Mouse (Mus musculus) forebrain, embryonic 15.5 days (tissue): ENCODE results near the gene Nhp2. TPM values are rescaled to one million over a fixed set of nuclear protein-coding genes. Genes with fewer than 3 reads are reported as not detected.
"Not testable (repeated sequence)": the region's sequence is repeated elsewhere in the genome, so short reads cannot be mapped to it uniquely, and the experiment has no call there.

ENCODE experiments used
- ATAC-seq: fragments of 200-750 bp; cut with Nextera tagmentation; replicated peaks from 2 replicates; pipeline ENCODE4 v1.8.0; 2017; ENCODE audit warnings: mild to moderate bottlenecking, moderate TSS enrichment, moderate library complexity
- H3K27ac ChIP-seq: fragments of 300-500 bp; sonication (generic); replicated peaks from 2 replicates; pipeline ENCODE4 v1.5.1; 2015; ENCODE audit warnings: mild to moderate bottlenecking, inconsistent platforms
- H3K27me3 ChIP-seq: fragments of 300-500 bp; sonication (generic); 2 replicates; pipeline ENCODE4 v1.6.1; 2015; ENCODE audit warnings: inconsistent platforms
- H3K36me3 ChIP-seq: fragments of 300-500 bp; sonication (generic); 2 replicates; pipeline ENCODE4 v1.6.1; 2015; ENCODE audit warnings: mild to moderate bottlenecking, inconsistent platforms
- H3K4me1 ChIP-seq: fragments of 300-500 bp; sonication (generic); 2 replicates; pipeline ENCODE4 v1.6.1; 2015; ENCODE audit warnings: inconsistent platforms
- H3K4me2 ChIP-seq: fragments of 300-500 bp; sonication (generic); replicated peaks from 2 replicates; pipeline ENCODE4 v1.6.1; 2015; ENCODE audit warnings: mild to moderate bottlenecking, inconsistent platforms
- H3K4me3 ChIP-seq: fragments of 300-500 bp; sonication (generic); 2 replicates; pipeline ENCODE4 v1.5.1; 2015; ENCODE audit warnings: mild to moderate bottlenecking, inconsistent platforms
- H3K9ac ChIP-seq: fragments of 300-500 bp; sonication (generic); replicated peaks from 2 replicates; pipeline ENCODE4 v1.6.1; 2015; ENCODE audit warnings: mild to moderate bottlenecking, inconsistent platforms
- H3K9me3 ChIP-seq: fragments of 300-500 bp; sonication (generic); 2 replicates; pipeline ENCODE4 v1.6.1; 2016; ENCODE audit warnings: inconsistent platforms
- WGBS: fragments of 180-500 bp; shearing (Covaris S2); methylation state at CpG from one replicate; pipeline ENCODE4 v1.1.7; 2015; ENCODE audit warnings: mixed read lengths; 5-methylcytosine and 5-hydroxymethylcytosine counted together
- polyA plus RNA-seq: library from polyadenylated mRNA; unstranded; fragments of >200 nt; fragmentation: Nextera tagmentation; extraction: Ambion mirVana; gene quantifications from 2 replicates; pipeline ENCODE4 v1.2.1, GENCODE M21; 2015

Gene Nhp2
- polyA plus RNA-seq, 1 experiment from 2014 or later: 98.5 TPM

GRCm38 (mm10) chr11:51652889-51653418, 33.4 kb downstream of the Nhp2 start:
- Histone ChIP-seq H3K9ac (no peak overlapping the region), H3K36me3 (no peaks in the 10 kb centered on the region), H3K4me2 (no peak overlapping the region), H3K4me1 (peaks cover 24% of the 10 kb centered on the region), H3K27me3 (peaks cover 21% of the 10 kb centered on the region), H3K9me3 (no peaks in the 10 kb centered on the region), H3K4me3 (no peak overlapping the region), H3K27ac (no peak overlapping the region)
- no peak for ATAC-seq
- WGBS: 90% methylated on average over 4 of the region's 4 CpGs

GRCm38 (mm10) chr11:51653736-51654135, 34.2 kb downstream of the Nhp2 start:
- WGBS: 91% methylated on average over 6 of the region's 6 CpGs
- H3K9ac ChIP-seq: no peak overlapping the region

GRCm38 (mm10) chr11:51654891-51655290, 35.4 kb downstream of the Nhp2 start:
- Histone ChIP-seq H3K27me3 (peaks cover 11% of the 10 kb centered on the region), H3K4me3 (no peak overlapping the region), H3K9me3 (no peaks in the 10 kb centered on the region), H3K4me1 (peaks cover 14% of the 10 kb centered on the region), H3K36me3 (no peaks in the 10 kb centered on the region), H3K27ac (no peak overlapping the region), H3K9ac (no peak overlapping the region), H3K4me2 (no peak overlapping the region)
- 90% methylated on average over 3 of the region's 3 CpGs for WGBS
- no peak for ATAC-seq

More at GRCm38 (mm10) chr11:51653736-51654135, 34.2 kb downstream of the Nhp2 start:
- Histone ChIP-seq H3K4me3 (no peak overlapping the region), H3K27ac (no peak overlapping the region), H3K9me3 (no peaks in the 10 kb centered on the region), H3K36me3 (no peaks in the 10 kb centered on the region), H3K4me1 (peaks cover 19% of the 10 kb centered on the region), H3K27me3 (peaks cover 21% of the 10 kb centered on the region), H3K4me2 (no peak overlapping the region)
- no peak for ATAC-seq

GRCm38 (mm10) chr11:51656798-51657521, 37.4 kb downstream of the Nhp2 start:
- H3K4me1 ChIP-seq: no peaks in the 10 kb centered on the region
- WGBS: 82% methylated on average over 10 of the region's 10 CpGs

GRCm38 (mm10) chr11:51658291-51658690, 38.8 kb downstream of the Nhp2 start:
- H3K4me3 ChIP-seq: no peak overlapping the region
- H3K9ac ChIP-seq: no peak overlapping the region
- no peak overlapping the region for H3K27ac ChIP-seq
- ATAC-seq: no peak
- H3K4me2 ChIP-seq: no peak overlapping the region
- H3K36me3 ChIP-seq: no peaks in the 10 kb centered on the region
- 74% methylated on average over 7 of the region's 7 CpGs for WGBS
- H3K9me3 ChIP-seq: no peaks in the 10 kb centered on the region
- H3K27me3 ChIP-seq: no peaks in the 10 kb centered on the region
- H3K4me1 ChIP-seq: no peaks in the 10 kb centered on the region

More at GRCm38 (mm10) chr11:51656798-51657521, 37.4 kb downstream of the Nhp2 start:
- H3K4me2 ChIP-seq: no peak overlapping the region
- ATAC-seq: no peak
- no peaks in the 10 kb centered on the region for H3K36me3 ChIP-seq
- H3K27me3 ChIP-seq: no peaks in the 10 kb centered on the region
- no peak overlapping the region for H3K9ac ChIP-seq
- H3K4me3 ChIP-seq: no peak overlapping the region
- no peak overlapping the region for H3K27ac ChIP-seq
- no peaks in the 10 kb centered on the region for H3K9me3 ChIP-seq

GRCm38 (mm10) chr11:51658705-51659104, 39.2 kb downstream of the Nhp2 start:
- Histone ChIP-seq H3K4me2 (no peak overlapping the region), H3K27me3 (no peaks in the 10 kb centered on the region), H3K4me1 (no peaks in the 10 kb centered on the region), H3K9ac (no peak overlapping the region), H3K9me3 (no peaks in the 10 kb centered on the region), H3K27ac (no peak overlapping the region), H3K4me3 (no peak overlapping the region), H3K36me3 (no peaks in the 10 kb centered on the region)
- WGBS: 67% methylated on average over 6 of the region's 6 CpGs
- no peak for ATAC-seq

GRCm38 (mm10) chr11:51661867-51662365, 42.4 kb downstream of the Nhp2 start:
- Histone ChIP-seq H3K27ac (no peak overlapping the region), H3K9me3 (no peaks in the 10 kb centered on the region), H3K36me3 (no peaks in the 10 kb centered on the region), H3K4me2 (no peak overlapping the region), H3K4me3 (no peak overlapping the region), H3K4me1 (no peaks in the 10 kb centered on the region), H3K27me3 (no peaks in the 10 kb centered on the region), H3K9ac (no peak overlapping the region)
- no peak for ATAC-seq
- 88% methylated on average over 16 of the region's 16 CpGs for WGBS

GRCm38 (mm10) chr11:51662632-51663031, 43.1 kb downstream of the Nhp2 start:
- no peak for ATAC-seq
- WGBS: 70% methylated on average over 7 of the region's 7 CpGs
- Histone ChIP-seq H3K27me3 (no peaks in the 10 kb centered on the region), H3K4me3 (no peak overlapping the region), H3K36me3 (no peaks in the 10 kb centered on the region), H3K9ac (no peak overlapping the region), H3K4me2 (no peak overlapping the region), H3K9me3 (no peaks in the 10 kb centered on the region), H3K27ac (no peak overlapping the region), H3K4me1 (no peaks in the 10 kb centered on the region)

- ATAC-seq, H3K4me2 ChIP-seq, H3K9ac ChIP-seq, H3K4me3 ChIP-seq, H3K4me1 ChIP-seq, H3K36me3 ChIP-seq, H3K9me3 ChIP-seq, H3K27me3 ChIP-seq, H3K27ac ChIP-seq: not testable (repeated sequence)
- 90% methylated on average over 7 of the region's 7 CpGs for WGBS
Measured at GRCm38 (mm10) chr11:51664747-51665146, 45.2 kb downstream of the Nhp2 start.

GRCm38 (mm10) chr11:51670846-51671245, 51.3 kb downstream of the Nhp2 start:
- H3K9ac ChIP-seq: no peak overlapping the region
- H3K4me3 ChIP-seq: no peak overlapping the region
- no peak for ATAC-seq
- H3K9me3 ChIP-seq: no peaks in the 10 kb centered on the region
- H3K27me3 ChIP-seq: no peaks in the 10 kb centered on the region
- H3K4me2 ChIP-seq: no peak overlapping the region
- 91% methylated on average over 7 of the region's 7 CpGs for WGBS
- no peak overlapping the region for H3K27ac ChIP-seq
- H3K36me3 ChIP-seq: no peaks in the 10 kb centered on the region
- H3K4me1 ChIP-seq: no peaks in the 10 kb centered on the region

GRCm38 (mm10) chr11:51671376-51671775, 51.8 kb downstream of the Nhp2 start:
- 92% methylated on average over 2 of the region's 2 CpGs for WGBS
- no peak overlapping the region for H3K9ac ChIP-seq
- no peak overlapping the region for H3K4me3 ChIP-seq

GRCm38 (mm10) chr11:51673291-51673690, 53.8 kb downstream of the Nhp2 start:
- no peaks in the 10 kb centered on the region for H3K9me3 ChIP-seq
- H3K27ac ChIP-seq: no peak overlapping the region
- 81% methylated on average over 9 of the region's 9 CpGs for WGBS
- H3K4me3 ChIP-seq: no peak overlapping the region
- no peaks in the 10 kb centered on the region for H3K27me3 ChIP-seq
- no peaks in the 10 kb centered on the region for H3K4me1 ChIP-seq
- no peak overlapping the region for H3K9ac ChIP-seq
- H3K36me3 ChIP-seq: no peaks in the 10 kb centered on the region
- no peak overlapping the region for H3K4me2 ChIP-seq
- no peak for ATAC-seq

More at GRCm38 (mm10) chr11:51671376-51671775, 51.8 kb downstream of the Nhp2 start:
- Histone ChIP-seq H3K4me2 (no peak overlapping the region), H3K27ac (no peak overlapping the region), H3K36me3 (no peaks in the 10 kb centered on the region), H3K27me3 (no peaks in the 10 kb centered on the region), H3K9me3 (no peaks in the 10 kb centered on the region), H3K4me1 (no peaks in the 10 kb centered on the region)
- no peak for ATAC-seq
